Mouse (Mus musculus): Measurements from ENCODE around the gene C130032M10Rik.

C130032M10Rik gene

DNA sequence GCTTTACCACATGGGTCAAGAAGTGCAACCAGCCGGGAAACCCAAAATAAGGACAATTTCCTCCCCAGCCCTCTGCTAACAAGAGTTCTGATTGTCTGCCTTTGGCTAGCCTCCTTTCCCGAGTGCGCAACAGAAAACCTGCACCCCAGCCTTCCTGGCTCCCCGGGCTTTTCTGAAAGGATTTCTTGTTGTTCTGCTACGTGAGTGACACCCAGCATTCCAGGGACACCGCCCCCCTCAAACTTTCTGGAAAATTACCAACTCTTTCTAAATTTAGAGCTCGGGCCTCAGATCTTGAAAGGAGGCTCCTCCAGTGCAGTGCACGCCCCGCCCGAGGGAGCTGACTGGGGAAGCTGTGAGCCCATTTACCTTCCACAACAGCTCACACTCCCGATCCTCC lies at the start of gene C130032M10Rik:
Gene C130032M10Rik (plus strand): TSS at position 334 of the 400 bp plus-strand sequence.
- DNase-seq (ENCODE audit: low spot score), result no peak

DNA sequence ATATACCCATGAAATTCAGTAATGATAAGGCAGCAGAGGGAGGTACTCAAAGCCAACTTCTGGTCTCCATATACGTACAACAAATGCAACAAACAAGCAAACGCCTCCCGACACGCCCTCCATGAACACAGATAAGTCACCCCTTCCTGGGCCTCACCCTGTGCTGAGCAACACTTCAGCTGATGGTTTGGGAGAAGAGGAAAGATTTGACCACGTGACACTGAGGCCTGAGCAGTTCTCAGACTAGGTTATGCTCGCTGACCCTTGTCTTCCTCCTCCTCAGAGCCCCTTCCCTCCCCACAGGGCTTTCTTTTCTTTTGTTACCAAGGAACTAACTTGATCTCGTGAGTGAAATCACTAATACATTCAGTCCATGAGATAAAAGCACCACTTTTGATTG lies 48.6 kb upstream of the C130032M10Rik start:
- DNase-seq (ENCODE audit: low spot score), result peak; percentile 27

DNA sequence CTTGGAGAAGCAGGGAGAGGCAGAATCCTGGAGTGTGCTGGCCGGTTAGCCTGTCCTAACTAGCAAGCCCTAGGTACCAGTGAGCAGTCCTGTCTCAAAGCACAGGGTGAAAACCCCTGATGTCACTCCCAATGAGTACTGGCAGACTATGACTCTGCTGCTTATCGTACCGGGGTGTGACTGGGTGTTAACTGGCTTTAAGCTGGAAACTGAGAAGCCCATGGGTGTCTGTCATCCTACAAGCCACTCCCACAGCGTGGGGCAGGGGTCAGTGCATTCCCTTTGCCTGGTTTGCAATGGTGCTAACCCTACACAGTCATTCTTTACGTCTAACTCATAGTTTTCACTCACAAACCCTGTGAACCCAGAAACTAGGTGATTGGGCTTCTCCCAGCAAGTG lies 47.3 kb upstream of the C130032M10Rik start:
- DNase-seq (ENCODE audit: low spot score), result no peak

DNA sequence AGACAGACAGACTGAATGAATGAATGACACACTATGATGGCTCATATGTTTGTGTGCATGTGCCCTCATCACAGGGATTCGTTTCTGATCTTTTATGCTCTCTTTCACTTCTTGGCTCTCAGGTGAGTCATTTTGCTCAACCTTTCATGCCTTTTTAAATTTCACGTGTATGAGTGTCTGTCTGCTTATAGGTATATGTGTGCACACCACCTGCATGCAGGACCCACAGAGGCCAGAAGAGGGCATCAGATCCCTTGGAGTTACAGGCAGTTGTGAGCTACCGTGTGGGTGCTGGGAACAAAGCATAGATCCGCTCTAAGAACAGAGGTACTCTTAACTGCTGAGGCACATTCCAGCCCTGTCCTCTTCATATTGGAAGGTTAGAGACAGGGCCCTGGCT lies 46.8 kb upstream of the C130032M10Rik start:
- no peak for DNase-seq (ENCODE audit: low spot score)

DNA sequence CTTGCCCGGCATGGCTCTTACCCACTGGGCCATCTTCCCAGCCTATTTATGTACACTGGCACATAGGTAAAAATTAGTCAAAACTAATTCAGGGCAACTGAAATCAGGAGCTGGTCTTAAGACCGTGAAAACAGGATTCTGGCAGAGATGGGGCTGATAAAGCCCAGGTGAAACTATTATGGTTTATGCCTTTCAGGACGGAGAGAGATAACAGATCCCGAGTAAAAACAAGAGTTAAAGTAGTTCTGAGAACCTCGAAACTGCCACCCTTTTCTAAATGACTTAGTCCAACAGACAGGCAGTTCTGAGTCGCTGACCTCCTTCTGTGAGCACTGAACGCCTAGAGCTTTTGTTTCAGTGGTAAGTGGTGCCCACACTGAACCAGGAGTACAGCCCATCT lies 43.6 kb upstream of the C130032M10Rik start:
- no peak for DNase-seq (ENCODE audit: low spot score)

DNA sequence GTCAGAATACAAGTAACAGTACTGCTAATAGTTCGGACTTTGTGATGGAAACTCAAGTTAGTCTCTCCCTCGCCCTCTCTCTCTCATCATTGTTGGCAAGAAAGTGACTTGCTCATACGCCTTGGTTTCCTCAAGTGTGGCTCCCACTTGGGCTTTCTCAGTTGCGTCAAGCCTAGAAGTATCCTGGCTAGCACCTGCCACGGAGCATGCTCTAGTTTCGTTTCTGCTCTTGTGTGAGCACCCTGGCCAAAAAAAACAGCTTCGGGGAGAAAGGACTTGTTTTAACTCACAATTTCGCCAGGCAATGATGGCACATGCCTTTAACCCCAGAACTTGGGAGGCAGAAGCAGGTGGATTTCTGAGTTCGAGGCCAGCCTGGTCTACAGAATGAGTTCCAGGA lies 38.5 kb upstream of the C130032M10Rik start:
- DNase-seq (ENCODE audit: low spot score), result no peak

DNA sequence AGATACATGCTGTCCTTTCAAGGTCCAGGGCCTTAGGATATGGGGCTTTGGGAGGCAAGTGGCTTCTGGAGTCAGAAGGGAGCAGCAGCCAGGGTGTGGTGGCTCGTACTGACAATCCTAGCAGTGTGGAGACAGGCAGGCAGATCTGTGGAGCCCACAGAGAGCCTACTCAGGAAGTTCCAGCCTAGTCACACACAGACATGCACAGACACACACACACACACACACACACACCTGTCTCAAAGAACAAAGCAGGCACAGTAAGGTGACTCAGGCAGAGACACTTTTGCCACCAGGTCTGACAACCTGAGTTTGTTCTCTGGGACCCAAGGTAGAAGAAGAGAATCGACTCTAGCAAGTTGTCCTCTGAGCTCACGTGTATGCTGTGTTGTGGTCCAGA lies 34.6 kb upstream of the C130032M10Rik start:
- no peak for DNase-seq (ENCODE audit: low spot score)

DNA sequence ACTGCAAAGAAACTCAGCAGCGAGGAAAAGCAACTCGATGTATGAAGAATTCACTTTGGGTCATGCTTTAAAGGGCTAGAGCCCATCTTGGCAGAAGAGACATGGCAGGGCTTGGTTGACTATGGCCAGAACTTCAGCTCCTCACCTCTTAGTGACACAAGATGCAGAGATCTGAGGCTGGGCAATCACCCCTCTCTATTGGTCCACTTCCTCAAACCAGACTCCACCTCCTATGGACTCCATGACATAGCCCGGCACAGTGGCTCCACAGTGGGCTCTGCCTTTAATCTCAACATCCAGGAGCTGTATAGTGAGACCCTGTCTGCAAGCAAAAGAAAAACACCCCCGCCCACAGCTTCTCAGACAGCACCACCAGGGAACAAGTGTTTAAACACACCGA lies 30.7 kb upstream of the C130032M10Rik start:
- no peak for DNase-seq (ENCODE audit: low spot score)

DNA sequence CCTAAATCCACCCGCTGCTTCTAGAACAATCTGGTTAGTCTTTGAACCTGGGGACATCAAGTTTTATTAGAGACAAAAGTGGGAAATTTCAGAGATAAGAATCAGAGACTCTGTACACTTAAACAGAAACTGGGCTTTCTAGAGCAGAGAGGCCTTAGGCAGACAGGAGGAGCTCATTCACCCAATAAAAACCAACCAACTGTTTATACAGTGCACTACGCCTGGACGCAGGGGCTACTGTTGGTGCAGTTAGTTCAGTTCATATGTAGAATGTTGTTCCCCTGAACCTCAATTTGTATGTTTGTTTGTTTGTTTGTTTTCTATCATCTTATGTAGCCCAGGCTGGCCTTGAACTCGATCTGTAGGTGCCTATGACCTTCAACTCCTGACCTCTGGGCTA lies 28.7 kb upstream of the C130032M10Rik start:
- no peak for DNase-seq (ENCODE audit: low spot score)

DNA sequence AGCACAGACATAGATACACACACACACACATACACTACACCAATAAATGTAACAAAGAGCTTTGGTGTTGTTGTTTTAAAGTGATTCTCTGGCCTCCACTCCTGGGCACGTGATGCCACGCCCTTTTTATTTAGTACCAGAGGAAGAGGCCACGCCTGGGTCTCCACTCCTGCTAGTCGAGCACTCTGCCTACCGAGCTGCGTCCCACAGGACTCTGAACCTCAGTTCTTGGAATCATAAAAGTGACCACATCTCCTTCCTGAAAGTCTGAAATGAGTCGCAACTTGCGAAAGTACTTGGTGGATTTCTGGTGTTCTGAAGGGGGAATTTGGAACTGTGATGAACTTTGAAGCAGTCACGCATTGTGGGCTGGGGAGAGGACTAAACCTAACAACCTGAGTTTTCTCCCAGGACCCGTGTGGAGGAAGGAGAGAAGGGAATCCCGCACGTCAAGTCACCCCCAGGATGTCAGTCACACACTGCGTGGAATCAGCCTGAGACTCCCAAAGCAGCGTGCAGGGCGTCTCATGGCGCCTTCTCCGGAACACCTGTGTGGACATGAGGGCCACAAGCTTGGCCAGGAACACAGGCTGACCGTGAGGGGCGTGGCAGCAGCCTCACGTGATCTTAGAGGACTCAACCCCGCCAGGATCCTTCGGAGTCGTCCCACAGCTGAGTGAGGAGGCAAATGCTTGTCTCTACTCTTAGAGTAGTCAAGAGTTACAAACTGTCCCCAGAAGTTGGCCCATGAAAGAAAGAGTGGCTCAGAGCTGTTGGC lies 27.8 kb upstream of the C130032M10Rik start:
- DNase-seq (ENCODE audit: low spot score), result no peak

DNA sequence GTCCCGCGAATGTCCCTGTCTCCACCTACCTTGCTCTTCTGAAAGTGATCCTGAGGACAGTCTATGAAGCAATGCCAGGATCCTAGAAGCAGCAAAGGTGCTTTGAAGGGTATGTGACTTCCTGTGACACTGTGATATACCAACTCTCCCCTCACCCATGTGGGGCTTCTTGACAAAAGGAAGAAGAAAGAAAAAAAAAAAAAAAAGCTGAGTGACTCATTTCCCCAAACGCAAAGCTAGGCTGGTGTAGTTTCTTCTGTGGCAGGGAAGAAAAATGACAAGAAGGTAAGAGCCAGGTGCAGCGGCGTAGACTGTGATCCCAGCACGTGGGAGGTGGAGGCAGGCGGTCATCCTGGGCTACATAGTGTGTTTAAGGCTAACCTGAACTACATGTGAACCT lies 19.0 kb upstream of the C130032M10Rik start:
- DNase-seq (ENCODE audit: low spot score), result no peak

DNA sequence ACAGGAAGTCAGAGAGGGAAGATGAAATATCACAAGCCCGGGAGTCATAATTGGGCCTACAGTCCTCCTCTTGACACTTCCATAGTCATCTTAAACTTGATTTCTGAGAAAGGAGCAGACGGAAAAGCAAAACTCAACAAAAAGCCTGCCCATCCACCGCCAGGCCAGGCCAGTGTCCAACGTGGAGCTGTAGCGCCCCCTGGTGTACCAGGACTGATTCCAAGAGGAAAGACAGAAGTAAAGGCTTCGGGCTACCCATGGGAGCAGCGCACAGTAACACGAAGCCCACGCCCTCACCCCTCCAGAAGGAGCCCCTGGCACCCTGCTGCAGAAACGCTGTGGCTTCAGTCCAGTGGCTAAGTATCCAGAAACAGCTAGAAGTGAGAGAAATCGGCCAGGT lies 17.3 kb upstream of the C130032M10Rik start:
- DNase-seq (ENCODE audit: low spot score), result peak; percentile 64

DNA sequence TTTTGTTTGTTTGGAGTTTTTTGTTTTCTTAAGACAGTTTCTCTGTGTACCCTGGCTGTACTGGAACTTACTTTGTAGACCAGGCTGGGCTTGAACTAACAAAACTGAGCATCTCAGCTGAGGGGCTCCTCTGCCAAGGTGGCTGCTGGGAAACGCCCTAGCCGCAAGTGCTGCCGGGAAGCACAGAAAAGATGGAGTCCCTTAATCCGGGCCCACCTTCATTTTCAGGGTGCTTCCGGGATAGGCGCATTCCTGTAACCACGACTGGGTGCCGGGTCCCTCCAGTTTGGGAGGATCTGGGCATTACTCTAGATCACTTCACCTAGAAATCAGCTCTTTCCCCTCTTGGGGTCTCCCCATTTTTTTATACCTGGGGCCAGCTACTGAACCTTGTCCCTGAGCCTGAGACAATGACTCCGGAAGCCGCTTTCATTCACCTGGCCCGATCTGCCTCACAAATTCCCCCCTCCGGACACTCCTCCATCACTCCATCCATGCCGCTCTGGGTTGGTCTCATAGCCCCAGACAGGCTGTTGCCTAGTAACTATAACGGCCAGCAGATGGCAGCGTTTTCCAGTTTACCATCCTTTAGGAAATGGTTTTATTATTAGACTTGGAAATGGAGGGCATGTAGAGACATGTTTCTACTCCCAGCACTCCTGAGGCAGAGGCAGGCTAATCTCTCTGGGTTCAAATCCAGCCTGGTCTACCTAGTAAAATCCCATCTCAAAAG lies 15.5 kb upstream of the C130032M10Rik start:
- DNase-seq (ENCODE audit: low spot score), result peak; percentile 58

DNA sequence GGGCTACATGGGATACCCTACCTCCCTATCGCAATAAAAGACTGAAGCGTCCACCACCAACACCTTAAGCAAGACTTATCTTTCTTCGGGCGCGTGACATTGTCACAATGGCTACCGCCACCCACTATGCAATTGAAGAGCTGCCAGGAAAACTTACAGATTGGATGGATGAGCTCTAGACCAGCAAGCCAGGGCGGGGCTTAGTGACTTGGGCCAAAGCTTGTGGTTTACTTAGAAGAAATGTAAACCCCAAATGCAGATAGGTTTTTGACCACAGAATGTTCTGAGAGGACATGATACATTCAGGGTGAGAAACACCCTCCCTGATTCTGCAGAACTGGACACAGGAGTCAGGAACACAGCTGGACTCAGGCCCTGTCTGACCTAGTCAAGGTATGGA lies 14.4 kb upstream of the C130032M10Rik start:
- no peak for DNase-seq (ENCODE audit: low spot score)

DNA sequence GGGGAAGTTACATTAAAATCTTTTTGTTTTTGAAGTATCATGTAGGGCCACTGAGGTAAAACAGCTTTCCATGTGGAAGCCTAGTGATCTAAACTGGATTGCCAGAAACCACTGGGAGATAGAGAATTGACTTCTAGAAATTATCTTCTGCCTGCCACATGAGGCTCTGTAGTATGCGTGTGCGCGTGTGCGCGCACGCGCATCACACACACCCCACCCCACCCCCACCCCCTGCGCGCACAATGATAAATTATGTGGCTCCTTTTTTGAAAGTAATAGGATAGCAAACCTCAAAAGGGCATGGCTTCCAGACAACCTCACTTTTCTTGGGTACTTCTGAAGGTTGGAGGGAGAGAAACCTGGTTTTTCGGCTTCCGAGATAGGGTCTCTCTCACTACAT lies 13.6 kb upstream of the C130032M10Rik start:
- DNase-seq (ENCODE audit: low spot score), result no peak

DNA sequence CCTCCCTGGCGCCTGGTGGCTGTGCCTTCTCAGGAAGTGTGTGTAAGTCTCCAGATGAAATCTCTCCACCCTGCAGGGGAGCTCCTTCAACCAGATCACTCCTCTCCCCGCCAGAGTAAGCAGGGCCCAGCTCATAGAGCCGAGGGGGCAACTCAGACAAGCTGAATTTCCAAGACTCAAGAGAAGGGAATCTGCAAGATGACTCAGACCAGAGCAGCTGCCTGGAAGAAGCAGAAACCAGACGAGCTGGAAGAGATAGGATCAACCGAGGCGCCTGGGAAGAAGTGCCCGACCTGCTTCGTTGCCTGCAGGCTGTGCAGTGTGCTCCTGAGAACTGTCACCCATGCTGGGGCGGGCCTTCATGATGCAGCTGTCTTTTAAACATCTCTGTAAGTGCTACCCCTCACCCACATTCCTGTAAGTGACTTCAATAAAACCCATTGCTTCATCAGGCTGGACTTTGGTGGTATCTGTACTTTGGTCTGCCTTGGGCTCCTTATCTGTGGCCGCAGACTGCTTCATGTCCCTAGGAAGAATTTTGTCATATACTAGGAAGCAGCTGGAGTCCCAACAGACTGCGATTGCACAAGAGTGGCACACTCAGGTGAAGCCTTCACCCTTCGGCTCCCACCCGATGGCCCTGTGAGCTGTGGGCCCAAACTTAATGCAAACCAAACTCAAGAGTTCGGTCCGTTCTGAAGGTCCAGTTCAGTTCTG lies 12.6 kb upstream of the C130032M10Rik start:
- DNase-seq (ENCODE audit: low spot score), result no peak

DNA sequence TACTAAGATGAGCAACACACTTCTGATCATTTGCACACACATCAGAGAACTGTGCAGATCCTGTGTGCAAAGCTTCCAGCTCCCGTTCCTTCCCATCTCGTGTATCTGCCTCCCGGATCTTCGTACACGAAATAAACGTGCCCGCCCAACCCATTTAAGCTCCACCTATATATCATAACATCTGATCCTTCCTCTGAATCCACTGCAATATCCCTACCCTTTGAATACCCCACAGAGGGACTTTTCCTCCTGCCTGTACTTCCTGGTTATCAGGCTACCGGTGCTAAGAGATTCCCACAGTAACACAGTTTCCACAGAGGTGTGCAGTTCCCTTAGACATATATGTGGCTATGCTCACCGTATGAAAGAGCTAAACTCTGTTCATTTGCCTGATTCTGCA lies 10.7 kb upstream of the C130032M10Rik start, which contains the start of gene Ccr4:
Gene Ccr4 (minus strand): TSS at position 101 of the 400 bp plus-strand sequence.
- DNase-seq (ENCODE audit: low spot score), result no peak

DNA sequence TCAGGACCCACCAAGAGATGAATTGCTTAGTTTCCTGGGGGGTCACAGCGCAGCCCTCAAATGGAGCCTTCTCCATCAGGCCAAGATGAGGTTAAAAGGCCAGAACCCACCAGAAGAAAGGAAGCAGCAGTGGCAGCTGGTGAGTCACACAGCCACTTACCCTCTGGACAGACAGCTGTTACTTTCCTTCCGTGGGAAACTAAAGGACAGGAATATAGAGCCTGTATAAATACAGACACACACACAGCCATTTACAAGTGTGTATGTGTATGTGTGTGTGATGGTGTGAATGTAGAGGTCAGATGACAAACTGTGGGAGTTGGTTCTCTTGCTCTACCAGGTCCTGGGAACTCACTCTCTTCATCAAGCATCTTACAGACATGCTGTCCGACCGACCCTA lies 8.9 kb upstream of the C130032M10Rik start:
- no peak for DNase-seq (ENCODE audit: low spot score)

DNA sequence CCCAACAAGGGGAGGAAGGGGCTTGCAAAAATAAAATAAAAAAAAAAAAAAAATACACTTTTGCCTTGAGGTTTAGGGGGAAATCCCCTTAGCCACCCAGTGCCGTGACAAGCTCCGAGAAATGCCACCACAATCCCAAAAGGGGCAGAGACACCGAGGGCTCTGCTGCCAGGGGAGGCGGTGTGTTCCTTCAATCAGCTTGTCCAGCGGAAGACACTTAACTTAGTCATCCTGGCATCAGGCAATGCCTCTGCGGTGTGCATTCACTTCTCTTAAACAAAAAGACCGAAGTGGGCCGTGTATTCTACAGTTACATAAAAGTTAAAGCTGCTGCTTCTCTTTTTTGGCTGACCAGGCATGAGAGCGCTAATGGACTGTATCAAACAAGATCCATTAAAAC lies 8.1 kb upstream of the C130032M10Rik start:
- no peak for DNase-seq (ENCODE audit: low spot score)

DNA sequence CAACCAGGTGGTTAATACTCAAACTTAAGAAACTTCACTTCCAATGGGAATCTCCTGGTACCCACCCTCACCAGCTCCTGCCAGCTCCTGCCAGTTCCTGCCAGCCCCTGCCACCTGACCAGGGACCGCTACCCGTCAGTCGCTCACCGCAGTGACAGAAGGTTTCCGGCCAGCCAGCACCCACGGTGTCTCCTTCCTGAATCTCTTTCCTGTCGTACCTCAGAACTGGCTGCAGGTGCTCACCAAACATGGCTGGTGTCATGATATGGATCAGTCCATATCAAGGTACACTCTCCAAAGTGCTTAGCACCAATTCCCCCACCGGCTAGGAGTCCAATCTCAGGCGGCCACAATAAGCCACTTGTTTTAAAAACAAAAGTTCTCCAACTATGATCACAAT lies 5.7 kb upstream of the C130032M10Rik start:
- DNase-seq (ENCODE audit: low spot score), result no peak

DNA sequence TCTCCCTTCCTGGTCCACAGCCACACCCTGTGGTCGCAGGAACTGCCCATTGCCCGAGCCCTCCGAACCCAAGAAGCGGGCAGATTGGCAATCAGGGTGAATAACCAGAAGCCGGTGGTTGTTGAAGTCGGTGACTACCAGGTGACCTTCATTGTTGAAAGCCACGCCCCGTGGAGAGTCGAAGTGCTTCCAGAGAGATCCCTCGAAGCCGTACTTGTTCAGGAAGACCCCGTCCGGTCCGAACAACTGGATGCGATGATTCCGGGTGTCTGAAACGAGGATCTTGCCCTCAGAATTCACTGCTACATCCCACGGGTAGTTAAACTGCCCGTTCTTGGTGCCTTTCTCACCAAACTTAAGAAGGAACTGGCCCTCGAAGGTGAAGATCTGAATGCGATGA lies 2.7 kb upstream of the C130032M10Rik start:
- DNase-seq (ENCODE audit: low spot score), result no peak

DNA sequence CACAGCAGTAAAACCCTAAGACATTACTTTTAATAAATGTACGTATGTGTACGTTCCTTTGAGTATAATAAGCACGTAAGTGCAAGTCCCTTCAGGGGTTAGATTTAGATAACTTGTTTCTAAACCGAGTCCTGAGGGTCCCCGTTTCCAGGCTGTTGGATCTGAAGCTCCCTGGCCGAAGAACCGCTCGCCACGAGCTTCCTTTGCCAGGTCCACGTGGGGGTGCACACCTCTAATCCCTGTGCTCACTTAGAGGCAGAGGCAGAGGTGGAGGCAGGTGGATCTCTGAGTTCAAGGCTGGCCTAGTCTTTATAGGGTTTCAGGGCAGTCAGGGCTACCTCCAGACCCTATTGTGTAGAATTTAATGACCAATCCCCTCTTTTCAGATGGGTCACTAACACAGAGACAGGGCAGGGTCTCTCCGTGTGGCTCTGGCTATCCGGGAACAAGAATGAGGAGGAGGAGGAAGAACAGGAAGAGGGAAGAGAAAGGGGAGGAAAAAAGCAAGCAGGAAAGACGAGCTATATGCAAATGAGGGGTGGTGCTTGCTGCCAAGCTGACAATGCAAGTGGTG lies 2.5 kb downstream of the C130032M10Rik start:
- DNase-seq (ENCODE audit: low spot score), result no peak

Data from c-Kit-positive CD71-positive TER-119-positive erythroid progenitor cells, embryonic 14.5 days (primary cell).